Mouse (Mus musculus) spleen, adult 2 months (tissue): ENCODE measurements around the gene Abt1.

ENCODE experiments used
- CTCF ChIP-seq: fragments of 200-500 bp; IDR thresholded peaks from 2 replicates; pipeline ENCODE4 v1.5.1; 2011; ENCODE audit warnings: mild to moderate bottlenecking, inconsistent platforms; ENCODE audit not compliant: insufficient read depth, insufficient read length, insufficient replicate concordance; ENCODE audit errors: extremely low read depth
- POLR2A ChIP-seq: fragments of 200-500 bp; IDR thresholded peaks from 2 replicates; pipeline ENCODE4 v1.6.1; 2011; ENCODE audit warnings: low read depth, low read length, inconsistent platforms

GRCm38 (mm10) chr13:23444451-23444850, 20.8 kb upstream of the Abt1 start:
- no peak for TF ChIP-seq POLR2A
- no peak for TF ChIP-seq CTCF
